Mouse (Mus musculus): ENCODE data around the gene Wdr78.
A peak's percentile ranks its signal among the peaks of the same experiment; 100 is the strongest.

The Wdr78 gene

GRCm38 (mm10) chr4:103114184-103115111, at the start of gene Wdr78, which contains the start of gene Mier1:
TSS of gene Wdr78 (minus strand) at chr4:103114555.
TSS of gene Mier1 (plus strand) at chr4:103114390.
- DNase-seq, result peak; percentile 98

GRCm38 (mm10) chr4:103158781-103159180, 44.4 kb upstream of the Wdr78 start:
- no peak for DNase-seq

GRCm38 (mm10) chr4:103151946-103152345, 37.6 kb upstream of the Wdr78 start:
- DNase-seq, result no peak

GRCm38 (mm10) chr4:103146339-103146738, 32.0 kb upstream of the Wdr78 start:
- peak; percentile 75 for DNase-seq

- no peak for DNase-seq
These were observed 22.6 kb upstream of the Wdr78 start for GRCm38 (mm10) chr4:103136946-103137345.

GRCm38 (mm10) chr4:103126533-103126932, 12.2 kb upstream of the Wdr78 start:
- no peak for DNase-seq

- no peak for DNase-seq
These were observed 9.3 kb upstream of the Wdr78 start for GRCm38 (mm10) chr4:103123606-103124005.

- no peak for DNase-seq
These were observed 8.7 kb upstream of the Wdr78 start for GRCm38 (mm10) chr4:103123086-103123485.

GRCm38 (mm10) chr4:103120874-103121389, 6.6 kb upstream of the Wdr78 start:
- no peak for DNase-seq

- no peak for DNase-seq
These were observed 6.0 kb upstream of the Wdr78 start for GRCm38 (mm10) chr4:103120395-103120794.

GRCm38 (mm10) chr4:103120028-103120384, 5.7 kb upstream of the Wdr78 start:
- no peak for DNase-seq

GRCm38 (mm10) chr4:103119229-103120027, 5.1 kb upstream of the Wdr78 start:
- peak; percentile 89 for DNase-seq

GRCm38 (mm10) chr4:103118888-103119228, 4.5 kb upstream of the Wdr78 start:
- no peak for DNase-seq

- no peak for DNase-seq
These were observed 953 bp downstream of the Wdr78 start for GRCm38 (mm10) chr4:103113402-103113801.

GRCm38 (mm10) chr4:103112651-103113050, 1.7 kb downstream of the Wdr78 start:
- DNase-seq, result no peak

- DNase-seq, result no peak
These were observed 15.8 kb downstream of the Wdr78 start for GRCm38 (mm10) chr4:103098532-103098931.

GRCm38 (mm10) chr4:103095921-103096320, 18.4 kb downstream of the Wdr78 start:
- DNase-seq, result no peak

- no peak for DNase-seq
These were observed 29.1 kb downstream of the Wdr78 start for GRCm38 (mm10) chr4:103085237-103085636.

- DNase-seq, result no peak
These were observed 43.7 kb downstream of the Wdr78 start for GRCm38 (mm10) chr4:103070631-103071030.

GRCm38 (mm10) chr4:103067906-103068655, 46.3 kb downstream of the Wdr78 start:
- DNase-seq, result peak; percentile 2

- DNase-seq, result no peak
These were observed 49.4 kb downstream of the Wdr78 start for GRCm38 (mm10) chr4:103064976-103065375.

- DNase-seq, result no peak
These were observed 49.9 kb downstream of the Wdr78 start for GRCm38 (mm10) chr4:103064421-103064820.

- DNase-seq, result no peak
These were observed 57.4 kb downstream of the Wdr78 start for GRCm38 (mm10) chr4:103056909-103057308.

Data from retina, postnatal 1 day (tissue).